Mouse (Mus musculus): ENCODE data around the gene Cep152.

- no peak for TF ChIP-seq CTCF (IDR thresholded peaks at IDR 0.05)
- TF ChIP-seq POLR2A (IDR thresholded peaks at IDR 0.05; ENCODE audit: insufficient read depth, low read depth, low read length), result no peak
Measured at GRCm38 (mm10) chr2:125626536-125626935, 1.6 kb upstream of the Cep152 start.
